Mouse (Mus musculus) adipocyte (in vitro differentiated cells): ENCODE measurements around the gene Smco3.
A peak's percentile ranks its signal among the peaks of the same experiment; 100 is the strongest.
"Not testable (repeated sequence)": the region's sequence is repeated elsewhere in the genome, so short reads cannot be mapped to it uniquely, and the experiment has no call there.

Source experiments
- DNase-seq: peaks from one replicate; pipeline ENCODE4 v3.0.0-alpha.2; 2016; ENCODE audit warnings: low spot score

The Smco3 gene

DNA sequence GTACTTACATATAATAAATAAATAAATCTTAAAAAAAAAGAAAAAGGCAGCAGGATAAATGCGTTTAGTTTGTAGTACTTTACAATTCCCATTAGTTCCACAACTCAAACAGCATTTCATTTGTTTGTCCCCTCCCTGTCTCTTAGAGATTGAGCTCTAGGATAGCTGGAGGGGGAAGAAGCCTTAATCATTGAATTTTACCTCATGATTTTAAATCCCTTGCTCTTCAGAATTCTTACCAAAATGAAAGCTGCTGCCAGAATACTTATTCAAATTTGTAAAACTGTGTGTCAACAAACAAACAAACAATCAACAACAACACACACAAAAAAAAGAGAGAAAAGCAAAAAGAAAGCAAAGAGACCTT lies 29.9 kb downstream of the Smco3 start:
- DNase-seq = no peak

DNA sequence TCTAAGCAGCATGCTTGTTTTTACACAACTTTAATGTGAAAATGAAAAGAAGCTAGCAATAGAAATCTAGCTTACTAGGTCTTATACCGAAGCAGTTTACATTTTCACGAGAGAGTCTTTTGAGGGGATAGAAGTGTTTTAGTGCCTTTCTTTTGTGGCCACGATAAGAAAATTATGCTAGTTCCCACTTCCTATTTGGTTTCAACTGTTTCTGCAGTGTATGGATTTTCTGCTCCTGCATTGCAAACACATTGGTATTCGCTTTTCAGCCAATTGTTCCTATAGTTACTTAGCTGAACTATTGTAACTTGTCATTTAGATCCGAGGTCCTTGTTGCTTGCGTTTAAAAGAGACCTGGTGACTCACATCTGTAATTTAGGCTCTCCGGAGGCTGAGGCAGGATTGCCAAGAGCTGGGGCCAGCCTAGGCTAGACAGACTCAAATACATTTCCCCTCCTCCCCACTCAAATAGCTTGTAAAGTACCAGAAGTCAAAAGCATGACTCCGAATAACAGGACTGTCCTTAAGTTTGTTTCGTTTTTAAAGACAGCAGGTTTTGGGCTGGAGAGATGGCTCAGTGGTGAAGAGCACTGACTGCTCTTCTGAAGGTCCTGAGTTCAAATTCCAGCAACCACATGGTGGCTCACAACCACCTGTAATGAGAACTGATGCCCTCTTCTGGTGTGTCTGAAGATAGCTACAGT lies 30.4 kb downstream of the Smco3 start:
- peak; percentile 78 for DNase-seq

DNA sequence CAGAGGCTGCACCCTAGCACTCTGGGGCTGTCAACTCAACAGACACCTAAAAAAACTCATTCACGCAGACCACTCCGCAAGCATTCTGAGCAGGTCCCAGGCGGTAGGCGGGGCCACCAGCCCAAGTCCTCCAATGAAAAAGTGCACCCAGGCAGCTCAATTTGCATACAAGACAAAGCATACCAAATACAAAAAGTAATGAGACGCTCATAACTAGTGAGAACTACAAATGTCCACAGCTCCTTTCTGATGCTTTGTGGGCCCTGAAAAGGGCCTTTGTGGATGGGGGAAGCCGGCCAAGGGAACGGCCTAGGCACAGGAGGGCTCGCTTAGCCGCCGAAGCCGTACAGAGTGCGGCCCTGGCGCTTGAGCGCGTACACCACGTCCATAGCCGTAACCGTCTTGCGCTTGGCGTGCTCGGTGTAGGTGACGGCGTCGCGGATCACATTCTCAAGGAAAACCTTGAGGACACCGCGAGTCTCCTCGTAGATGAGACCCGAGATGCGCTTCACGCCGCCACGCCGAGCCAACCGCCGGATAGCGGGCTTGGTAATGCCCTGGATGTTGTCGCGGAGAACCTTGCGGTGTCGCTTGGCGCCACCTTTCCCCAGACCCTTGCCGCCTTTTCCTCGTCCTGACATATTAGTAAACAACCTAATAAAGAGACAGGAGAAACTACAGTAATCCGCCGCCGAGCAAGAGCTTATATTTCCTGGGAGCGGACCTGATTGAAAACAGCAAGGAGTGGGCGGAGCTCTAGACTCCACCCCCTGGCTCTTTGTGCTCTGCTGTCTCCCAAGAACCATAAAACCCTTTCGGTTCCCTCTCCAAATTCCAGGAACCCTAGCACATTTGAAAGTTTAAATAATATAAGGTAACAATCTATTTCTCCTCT lies 31.3 kb downstream of the Smco3 start, which contains the start of gene Hist4h4:
Gene Hist4h4 (minus strand): TSS at position 677 of the 895 bp plus-strand sequence.
- peak; percentile 100 for DNase-seq

DNA sequence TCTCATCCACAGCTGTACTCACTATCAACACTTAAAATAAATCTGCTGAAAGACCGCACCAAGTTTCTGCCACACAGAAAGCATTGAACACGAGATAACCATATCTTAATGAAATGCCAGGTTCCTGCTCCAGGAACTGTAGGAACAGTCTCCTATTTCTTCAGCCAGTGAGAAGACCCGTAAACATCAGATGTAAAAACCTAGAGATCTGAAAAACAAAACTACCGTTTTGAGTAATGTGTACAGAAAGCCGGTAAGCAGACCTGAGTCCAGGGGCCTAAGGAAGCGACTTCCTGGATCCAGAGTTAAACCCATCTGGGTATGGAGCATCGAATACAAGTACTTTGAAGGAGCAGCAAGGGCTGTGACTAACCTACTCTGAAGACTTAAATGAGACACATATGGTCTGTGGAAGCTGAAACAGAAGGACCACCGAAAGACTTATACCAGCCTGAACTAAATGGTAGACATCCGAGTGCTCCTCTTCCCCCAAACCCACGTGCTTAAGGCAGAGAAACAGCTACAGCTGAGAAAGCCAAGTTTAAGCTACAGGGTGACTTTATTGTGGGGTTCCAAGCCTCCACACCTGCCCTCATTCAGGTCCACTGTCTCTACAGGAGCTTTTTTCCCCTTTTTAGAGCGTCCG lies 32.0 kb downstream of the Smco3 start:
- DNase-seq = no peak

DNA sequence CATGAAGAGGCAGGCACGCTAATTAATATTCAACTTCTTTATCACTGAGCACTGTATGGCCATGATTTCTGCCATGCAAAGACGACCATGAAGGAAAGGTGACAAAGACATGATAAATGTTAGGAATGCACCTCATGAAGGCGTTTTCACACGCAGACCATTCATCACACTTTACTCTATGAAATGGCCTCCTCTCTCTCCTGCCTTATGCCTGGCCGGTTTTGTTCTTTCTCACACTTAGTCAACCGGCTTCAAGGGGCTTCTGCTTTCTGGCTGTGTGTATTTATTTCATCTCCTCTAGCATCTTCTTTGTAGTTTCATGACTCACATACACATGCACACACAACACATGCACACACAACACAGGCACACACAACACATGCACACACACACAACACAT lies 34.0 kb downstream of the Smco3 start:
- no peak for DNase-seq

DNA sequence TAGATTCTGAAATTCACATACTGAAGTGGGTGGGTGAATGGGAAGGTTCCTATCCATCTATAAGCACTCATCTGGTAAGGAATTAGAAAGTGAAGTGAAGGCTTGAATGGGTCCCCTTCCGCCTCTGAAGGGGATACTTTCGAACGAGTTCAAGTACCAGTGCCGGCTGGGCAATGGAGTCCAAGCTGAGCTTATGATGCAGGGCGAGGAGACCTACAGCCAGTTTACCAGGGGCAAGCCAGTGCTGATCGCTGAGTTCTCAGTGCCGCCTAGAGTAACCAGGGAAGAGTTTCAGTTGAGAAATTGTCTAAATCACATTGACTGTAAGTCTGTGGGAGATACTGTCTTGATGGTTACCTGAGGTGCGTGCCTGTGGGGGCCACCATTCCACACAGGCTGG lies 34.5 kb downstream of the Smco3 start:
- no peak for DNase-seq

DNA sequence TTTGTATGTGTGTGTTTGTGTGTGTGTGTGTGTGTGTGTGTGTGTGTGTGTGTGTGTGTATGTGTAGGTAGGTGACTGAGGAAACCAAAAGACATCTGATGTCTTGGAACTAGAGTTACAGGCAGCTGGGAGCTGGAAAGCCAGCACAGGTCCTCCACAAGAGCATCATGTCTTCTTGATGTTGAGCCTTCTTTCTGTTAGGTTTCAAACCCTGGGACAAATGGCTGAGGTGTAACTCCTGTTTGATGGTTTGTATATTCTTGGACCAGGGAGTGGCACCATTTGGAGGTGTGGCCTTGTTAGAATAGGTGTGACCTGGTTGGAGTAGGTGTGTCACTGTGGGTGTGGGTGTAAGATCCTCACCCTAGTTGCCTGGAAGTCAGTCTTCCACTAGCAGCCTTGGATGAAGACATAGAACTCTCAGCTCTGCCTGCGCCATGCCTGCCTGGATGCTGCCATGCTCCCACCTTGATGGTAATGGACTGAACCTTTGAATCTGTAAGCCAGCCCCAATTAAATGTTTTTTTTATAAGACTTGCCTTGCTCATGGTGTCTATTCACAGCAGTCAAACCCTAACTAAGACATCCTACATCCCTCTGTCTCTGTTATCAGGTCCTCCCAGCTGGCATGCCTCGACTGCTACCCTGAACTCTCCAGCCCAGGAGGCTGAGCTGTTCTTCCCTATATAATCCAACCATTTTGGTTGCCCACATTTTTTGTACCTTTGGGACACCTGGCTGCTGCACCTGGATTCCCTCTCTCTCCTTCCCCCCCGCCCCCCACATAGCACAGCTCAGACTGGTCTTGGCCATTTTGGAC lies 37.2 kb downstream of the Smco3 start:
- DNase-seq = not testable (repeated sequence)

DNA sequence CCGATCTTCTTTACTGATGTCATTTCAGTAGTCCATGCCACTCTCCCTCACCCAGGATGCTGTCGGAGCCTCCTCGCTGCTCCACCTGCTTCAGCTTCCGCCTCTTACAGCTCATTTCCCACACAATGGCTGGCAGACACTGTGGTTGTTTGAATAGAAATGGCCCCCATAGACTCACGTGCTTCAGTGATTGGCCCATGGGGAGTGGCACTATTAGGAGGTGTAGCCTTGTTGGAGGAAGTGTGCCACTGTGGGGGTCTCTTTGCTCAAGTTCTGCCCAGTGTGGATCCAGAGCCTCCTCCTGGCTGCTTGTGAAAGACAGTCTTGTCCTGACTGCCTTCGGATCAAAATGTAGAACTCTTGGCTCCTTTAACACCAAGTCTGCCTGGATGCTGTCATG lies 39.4 kb downstream of the Smco3 start:
- DNase-seq = no peak

DNA sequence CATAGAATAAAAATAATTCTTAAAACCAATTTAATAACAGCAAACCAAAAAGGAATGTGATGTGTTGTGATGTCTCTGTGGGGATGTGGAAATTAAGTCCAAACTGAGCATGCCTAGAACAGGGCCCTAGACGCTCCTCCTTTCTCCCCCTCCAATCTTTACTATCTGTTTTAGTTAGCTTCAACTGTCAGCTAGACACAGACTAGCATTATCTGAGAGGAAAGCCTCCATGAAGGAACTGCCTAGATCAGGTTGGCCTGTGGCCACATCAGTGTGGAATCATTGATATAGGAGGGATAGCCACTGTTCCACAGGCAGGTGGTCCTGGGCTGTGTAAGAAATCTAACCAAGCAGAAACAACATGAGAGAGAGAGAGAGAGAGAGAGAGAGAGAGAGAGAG lies 40.1 kb downstream of the Smco3 start:
- no peak for DNase-seq

DNA sequence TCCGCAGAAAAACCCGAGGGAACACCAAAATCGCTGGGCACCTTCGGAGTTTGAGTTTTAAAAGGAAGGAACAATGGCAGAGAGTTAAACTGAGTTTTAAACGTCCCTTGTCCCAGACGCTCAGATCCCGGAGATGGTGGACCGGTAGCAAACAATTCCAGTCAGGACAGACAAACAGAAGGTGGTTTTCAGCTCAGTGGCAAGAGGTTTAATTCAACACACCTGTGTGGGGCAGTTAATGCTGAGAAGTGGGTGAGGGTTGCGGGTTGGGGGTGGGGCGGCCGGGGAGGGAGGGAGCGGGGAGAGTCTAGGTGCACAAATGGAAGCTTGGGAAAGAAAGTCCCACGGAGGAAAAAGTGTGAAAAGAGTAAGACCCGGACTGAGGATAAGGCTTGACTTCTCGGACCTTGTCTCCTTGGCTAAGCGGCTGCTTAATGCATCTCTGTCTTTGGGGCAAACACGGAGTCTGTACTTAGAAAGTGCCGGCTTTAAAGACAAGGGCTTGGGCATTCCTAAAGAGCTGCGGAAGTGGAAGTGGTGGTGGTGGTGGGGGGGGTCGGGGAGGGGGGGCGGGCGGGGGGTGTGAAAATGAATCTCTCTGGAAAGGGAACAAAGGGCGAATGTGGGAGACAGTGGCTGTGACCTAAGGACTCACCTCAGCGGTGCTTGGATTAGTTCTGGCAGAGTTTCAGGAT lies 41.3 kb downstream of the Smco3 start:
- no peak for DNase-seq

DNA sequence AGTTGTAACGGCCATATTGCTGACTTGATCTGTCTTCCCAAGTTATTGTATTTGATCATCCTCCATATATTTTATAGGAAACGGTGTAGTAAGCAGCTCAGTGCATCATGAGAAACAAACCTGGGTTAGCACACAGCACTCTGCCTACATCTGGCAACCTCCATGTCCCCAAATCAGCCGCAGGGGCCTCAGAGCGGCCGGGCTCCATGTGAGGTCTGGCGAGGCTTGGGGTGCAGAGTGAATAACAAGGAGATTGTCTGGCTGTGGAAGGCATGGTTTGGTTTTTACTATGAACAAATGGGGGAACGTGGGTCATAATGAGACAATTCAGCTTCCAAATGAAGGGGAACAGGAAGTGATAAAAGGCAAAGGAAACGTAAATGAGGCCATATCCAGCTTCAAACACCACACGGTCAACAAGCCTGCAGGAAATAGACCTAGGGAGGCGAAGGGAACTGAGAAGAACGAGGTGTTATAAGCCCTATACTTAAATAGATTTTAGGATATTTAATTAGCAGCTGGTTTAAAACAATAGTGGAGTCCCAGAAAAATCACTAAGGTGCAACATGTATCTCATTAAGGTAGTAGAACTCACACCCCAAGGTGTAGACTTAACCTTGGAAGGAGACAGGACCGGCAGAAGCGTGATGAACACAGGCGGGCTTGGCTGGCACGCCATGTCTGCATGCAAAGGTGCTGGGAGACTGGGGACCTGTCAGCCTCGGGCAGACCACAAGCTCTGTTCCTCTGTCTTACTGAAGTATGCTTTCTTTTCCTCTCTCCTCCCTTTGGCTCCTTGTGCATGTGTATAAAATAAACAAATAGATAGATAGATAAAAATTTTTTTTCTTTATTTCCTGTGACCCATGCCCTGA lies 42.1 kb downstream of the Smco3 start:
- DNase-seq = no peak

DNA sequence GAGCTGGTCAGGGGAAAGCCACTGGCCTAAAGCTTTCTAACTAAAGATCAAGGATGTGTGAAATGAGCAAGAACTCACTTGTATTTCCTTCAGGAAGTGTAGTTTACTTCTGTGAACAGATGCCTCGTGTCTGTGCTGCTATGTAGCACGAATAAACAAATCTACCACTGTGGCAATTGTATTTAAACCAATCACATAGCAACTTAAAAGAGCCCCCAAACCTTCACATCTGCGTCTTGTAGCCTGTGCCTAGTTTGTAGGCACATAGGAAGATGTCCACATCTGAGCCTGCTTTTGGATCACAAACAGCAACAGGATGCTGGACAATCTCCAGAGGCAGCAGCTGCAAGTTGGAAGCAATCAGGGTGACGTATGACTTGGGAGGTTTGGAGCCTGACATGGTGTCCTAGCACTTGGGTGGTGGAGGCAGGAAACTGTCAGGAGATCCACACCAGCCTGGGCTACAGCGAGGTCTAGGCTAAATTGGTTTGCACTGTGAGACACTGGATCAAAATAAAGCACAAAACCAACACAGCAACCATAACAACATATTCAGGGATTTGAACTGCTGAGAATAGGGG lies 45.8 kb downstream of the Smco3 start:
- DNase-seq = peak; percentile 60

DNA sequence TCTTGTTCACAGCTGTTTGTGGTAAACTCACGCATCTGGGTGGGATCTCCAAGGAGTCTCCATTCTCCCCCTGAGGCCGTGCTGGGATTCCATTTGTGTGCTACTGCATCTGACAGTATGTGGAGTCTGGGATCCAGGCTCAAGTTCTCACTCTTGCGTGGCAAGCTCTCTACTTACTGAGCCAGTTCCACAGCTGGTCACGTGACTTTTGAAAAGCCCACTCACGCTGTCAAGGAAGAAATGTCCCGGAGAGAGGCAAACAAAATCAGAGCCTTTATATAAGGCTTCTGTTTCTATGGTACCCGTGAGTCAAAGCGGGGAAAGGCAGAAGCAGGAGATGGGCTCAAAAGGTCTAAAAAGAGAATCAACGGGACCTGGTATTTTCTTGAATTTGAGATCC lies 52.5 kb downstream of the Smco3 start:
- no peak for DNase-seq

DNA sequence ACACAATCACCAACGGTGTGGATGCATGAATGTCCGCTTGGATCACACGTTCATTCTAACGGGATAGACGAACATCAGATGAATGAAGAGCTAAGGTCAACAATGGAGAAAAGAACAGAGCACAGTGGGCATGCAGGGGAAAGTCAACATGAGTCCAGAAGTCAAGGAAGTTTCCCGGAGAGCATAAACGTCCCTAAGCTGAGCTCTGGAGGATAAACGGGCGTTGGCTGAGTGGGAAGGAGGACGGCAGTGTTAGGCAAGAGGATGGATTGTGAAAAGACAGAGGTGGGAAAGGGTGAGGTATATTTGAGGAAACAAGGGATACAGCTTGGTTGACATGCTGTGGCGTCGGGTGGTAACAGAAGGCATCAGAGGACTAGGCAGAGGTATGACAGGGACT lies 53.1 kb downstream of the Smco3 start:
- no peak for DNase-seq

DNA sequence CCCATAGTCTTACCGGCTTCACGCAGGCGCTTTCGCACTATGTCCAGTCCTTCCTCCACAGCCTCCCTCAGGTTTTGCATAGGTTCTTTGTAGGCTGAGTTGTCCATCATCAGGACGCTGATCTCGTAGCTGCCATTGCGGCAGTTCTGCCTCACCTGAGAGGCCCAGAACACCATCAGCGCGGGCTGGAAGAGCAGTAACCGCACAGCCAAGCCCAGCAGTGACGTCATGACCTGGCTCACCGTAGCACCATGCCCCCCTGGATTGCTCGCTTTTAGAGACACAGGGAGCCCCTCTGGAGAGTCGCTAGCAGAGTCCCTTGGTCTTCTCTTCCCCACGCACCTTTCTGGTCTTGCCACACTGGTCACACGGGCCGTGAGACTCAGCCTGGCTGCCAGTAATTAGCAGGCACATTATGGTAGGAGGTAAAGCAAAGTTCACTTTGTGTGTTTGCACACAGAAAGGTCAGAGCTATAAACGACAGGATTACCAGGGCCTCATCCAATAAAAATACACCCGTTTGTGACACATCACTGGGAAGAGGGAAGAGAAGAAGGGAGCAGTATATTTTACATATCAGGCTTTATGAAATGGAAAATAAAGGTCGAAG lies 53.8 kb downstream of the Smco3 start, which contains the start of gene Gucy2c:
Gene Gucy2c (minus strand): TSS at position 389 of the 610 bp plus-strand sequence.
- no peak for DNase-seq
